Mouse (Mus musculus): ENCODE data around the gene Hpcal1. TPM values are rescaled to one million over a fixed set of nuclear protein-coding genes. Genes with fewer than 3 reads are reported as not detected.

Hpcal1 gene
- polyA plus RNA-seq, 1 experiment: 65.5 TPM

DNA sequence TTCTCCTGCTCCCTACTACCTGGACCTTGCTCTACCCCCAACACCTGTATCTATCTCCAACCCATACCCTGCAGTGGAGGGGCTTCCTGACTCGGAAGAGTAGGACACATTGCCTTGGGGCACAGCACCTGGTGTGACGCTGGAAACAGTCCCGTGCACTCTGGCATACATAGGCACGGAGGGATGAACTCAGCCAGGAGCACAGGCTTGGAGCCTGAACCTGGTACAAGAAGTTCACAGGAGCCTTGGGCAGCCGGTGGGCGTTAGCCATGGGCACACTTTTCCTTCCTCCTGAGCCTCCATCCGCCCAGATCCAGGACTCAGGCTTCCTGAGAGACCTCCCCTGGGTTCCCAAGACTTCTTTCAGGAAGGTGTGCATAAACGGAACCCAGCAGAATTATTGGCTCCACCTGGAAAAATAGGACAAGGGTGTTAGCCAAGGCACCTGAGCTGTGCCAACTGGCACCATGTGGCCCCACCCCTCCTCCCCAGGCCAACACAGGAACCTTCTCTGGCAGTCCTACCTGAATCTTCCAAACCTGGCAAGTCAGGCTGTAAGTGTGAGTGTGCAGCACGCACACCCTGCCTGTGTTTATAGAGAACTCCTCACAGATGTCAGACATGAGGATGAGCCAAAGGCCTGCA lies 26.5 kb upstream of the Hpcal1 start:
- Histone ChIP-seq H3K9ac (ENCODE audit: low read depth, poor library complexity, severe bottlenecking) (no peak overlapping the region), H3K27me3 (ENCODE audit: control insufficient read depth, insufficient read depth, low read length, poor library complexity, severe bottlenecking) (no peaks in the 10 kb centered on the region), H3K9me3 (replicated peaks; ENCODE audit: control insufficient read depth, insufficient read depth, low read length, poor library complexity, severe bottlenecking) (no peaks in the 10 kb centered on the region), H3K4me1 (ENCODE audit: control insufficient read depth, insufficient read depth, low read length) (no peaks in the 10 kb centered on the region), H3K27ac (ENCODE audit: insufficient read depth, low read length) (no peak overlapping the region), H3K36me3 (ENCODE audit: control insufficient read depth, insufficient read depth, low read length, poor library complexity, severe bottlenecking) (no peaks in the 10 kb centered on the region), H3K4me3 (ENCODE audit: low read depth, low read length) (no peak overlapping the region)
- no peak for TF ChIP-seq CTCF (IDR thresholded peaks at IDR 0.05; ENCODE audit: low read depth, low read length)
- no peak for TF ChIP-seq POLR2A (IDR thresholded peaks at IDR 0.05; ENCODE audit: insufficient read depth, low read length)
- TF ChIP-seq EP300 (IDR thresholded peaks at IDR 0.05; ENCODE audit: insufficient read depth, low read depth, low read length): no peak

DNA sequence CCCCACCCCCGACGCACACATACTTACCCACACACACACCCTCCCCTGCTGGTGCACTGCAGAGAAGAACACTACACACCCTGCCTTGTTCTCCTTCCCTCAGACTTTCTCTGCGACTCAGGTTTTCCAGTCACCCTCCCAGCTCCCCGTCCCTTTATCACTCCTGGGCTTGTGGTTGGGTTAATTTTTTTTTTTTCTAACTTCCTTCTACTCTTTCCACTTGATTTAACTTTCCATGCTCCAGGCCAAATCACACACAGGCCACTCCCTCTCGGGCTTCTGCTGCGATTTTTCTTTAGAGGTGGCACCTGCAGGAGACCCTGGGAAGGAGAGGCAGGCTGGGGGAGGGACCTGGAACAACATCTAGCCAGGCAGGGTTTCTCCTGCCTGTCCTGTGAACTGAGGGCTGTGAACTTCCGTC lies 24.7 kb upstream of the Hpcal1 start:
- Histone ChIP-seq H3K4me1 (ENCODE audit: control insufficient read depth, insufficient read depth, low read length) (no peaks in the 10 kb centered on the region), H3K27ac (ENCODE audit: insufficient read depth, low read length) (no peak overlapping the region), H3K4me3 (ENCODE audit: low read depth, low read length) (no peak overlapping the region), H3K9me3 (replicated peaks; ENCODE audit: control insufficient read depth, insufficient read depth, low read length, poor library complexity, severe bottlenecking) (no peaks in the 10 kb centered on the region), H3K9ac (ENCODE audit: low read depth, poor library complexity, severe bottlenecking) (no peak overlapping the region), H3K36me3 (ENCODE audit: control insufficient read depth, insufficient read depth, low read length, poor library complexity, severe bottlenecking) (no peaks in the 10 kb centered on the region), H3K27me3 (ENCODE audit: control insufficient read depth, insufficient read depth, low read length, poor library complexity, severe bottlenecking) (no peaks in the 10 kb centered on the region)
- TF ChIP-seq CTCF (IDR thresholded peaks at IDR 0.05; ENCODE audit: low read depth, low read length) (no peak), EP300 (IDR thresholded peaks at IDR 0.05; ENCODE audit: insufficient read depth, low read depth, low read length) (no peak), POLR2A (IDR thresholded peaks at IDR 0.05; ENCODE audit: insufficient read depth, low read length) (no peak)

DNA sequence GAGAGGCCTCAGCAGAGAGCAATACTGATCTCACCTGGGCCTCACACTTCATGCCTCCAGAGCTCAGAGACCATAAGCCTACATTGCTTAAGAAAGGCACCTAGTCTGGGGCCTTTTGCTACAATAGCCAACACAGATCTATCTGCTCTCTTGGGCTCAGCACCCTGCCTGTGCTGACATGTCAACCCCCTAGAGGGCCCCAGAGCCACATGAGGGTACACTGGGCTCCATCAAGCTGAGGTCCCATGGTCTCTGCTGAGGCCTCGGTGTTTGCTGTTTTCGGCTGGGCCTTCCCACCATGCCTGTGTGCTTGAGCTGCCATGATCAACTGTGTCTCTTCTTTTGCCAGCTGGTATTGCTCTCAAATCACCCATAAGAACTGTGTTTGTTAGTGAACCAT lies 24.0 kb upstream of the Hpcal1 start:
- Histone ChIP-seq H3K9ac (ENCODE audit: low read depth, poor library complexity, severe bottlenecking) (no peak overlapping the region), H3K27ac (ENCODE audit: insufficient read depth, low read length) (no peak overlapping the region), H3K9me3 (replicated peaks; ENCODE audit: control insufficient read depth, insufficient read depth, low read length, poor library complexity, severe bottlenecking) (no peaks in the 10 kb centered on the region), H3K4me3 (ENCODE audit: low read depth, low read length) (no peak overlapping the region), H3K4me1 (ENCODE audit: control insufficient read depth, insufficient read depth, low read length) (no peaks in the 10 kb centered on the region), H3K36me3 (ENCODE audit: control insufficient read depth, insufficient read depth, low read length, poor library complexity, severe bottlenecking) (no peaks in the 10 kb centered on the region), H3K27me3 (ENCODE audit: control insufficient read depth, insufficient read depth, low read length, poor library complexity, severe bottlenecking) (no peaks in the 10 kb centered on the region)
- TF ChIP-seq CTCF (IDR thresholded peaks at IDR 0.05; ENCODE audit: low read depth, low read length) (peak; percentile 49), EP300 (IDR thresholded peaks at IDR 0.05; ENCODE audit: insufficient read depth, low read depth, low read length) (no peak)

DNA sequence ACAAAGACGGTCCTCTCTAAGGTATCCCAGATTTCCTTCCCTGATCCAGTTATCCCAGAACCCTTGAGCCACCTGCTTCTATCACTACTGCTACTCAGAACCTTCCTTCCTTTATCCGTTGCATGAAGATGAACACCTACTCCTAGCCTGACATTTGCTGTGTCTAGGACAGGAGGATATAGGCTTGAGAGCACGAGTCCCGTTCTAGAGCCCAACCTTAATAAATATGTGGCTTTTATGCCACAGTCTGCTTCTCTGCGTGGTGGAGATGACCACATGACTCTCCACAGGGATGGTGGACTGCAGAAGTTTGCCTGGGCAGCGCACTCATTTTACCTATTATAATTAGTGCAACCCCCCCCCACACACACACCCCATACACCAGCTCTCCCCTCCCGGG lies 16.9 kb upstream of the Hpcal1 start:
- H3K4me1 ChIP-seq (ENCODE audit: control insufficient read depth, insufficient read depth, low read length): peaks cover 2% of the 10 kb centered on the region
- no peaks in the 10 kb centered on the region for H3K27me3 ChIP-seq (ENCODE audit: control insufficient read depth, insufficient read depth, low read length, poor library complexity, severe bottlenecking)
- TF ChIP-seq POLR2A (IDR thresholded peaks at IDR 0.05; ENCODE audit: insufficient read depth, low read length) (no peak), CTCF (IDR thresholded peaks at IDR 0.05; ENCODE audit: low read depth, low read length) (no peak), EP300 (IDR thresholded peaks at IDR 0.05; ENCODE audit: insufficient read depth, low read depth, low read length) (no peak)
- H3K36me3 ChIP-seq (ENCODE audit: control insufficient read depth, insufficient read depth, low read length, poor library complexity, severe bottlenecking): no peaks in the 10 kb centered on the region
- H3K9ac ChIP-seq (ENCODE audit: low read depth, poor library complexity, severe bottlenecking): no peak overlapping the region
- no peak overlapping the region for H3K4me3 ChIP-seq (ENCODE audit: low read depth, low read length)
- H3K27ac ChIP-seq (ENCODE audit: insufficient read depth, low read length): no peak overlapping the region
- no peaks in the 10 kb centered on the region for H3K9me3 ChIP-seq (replicated peaks; ENCODE audit: control insufficient read depth, insufficient read depth, low read length, poor library complexity, severe bottlenecking)

DNA sequence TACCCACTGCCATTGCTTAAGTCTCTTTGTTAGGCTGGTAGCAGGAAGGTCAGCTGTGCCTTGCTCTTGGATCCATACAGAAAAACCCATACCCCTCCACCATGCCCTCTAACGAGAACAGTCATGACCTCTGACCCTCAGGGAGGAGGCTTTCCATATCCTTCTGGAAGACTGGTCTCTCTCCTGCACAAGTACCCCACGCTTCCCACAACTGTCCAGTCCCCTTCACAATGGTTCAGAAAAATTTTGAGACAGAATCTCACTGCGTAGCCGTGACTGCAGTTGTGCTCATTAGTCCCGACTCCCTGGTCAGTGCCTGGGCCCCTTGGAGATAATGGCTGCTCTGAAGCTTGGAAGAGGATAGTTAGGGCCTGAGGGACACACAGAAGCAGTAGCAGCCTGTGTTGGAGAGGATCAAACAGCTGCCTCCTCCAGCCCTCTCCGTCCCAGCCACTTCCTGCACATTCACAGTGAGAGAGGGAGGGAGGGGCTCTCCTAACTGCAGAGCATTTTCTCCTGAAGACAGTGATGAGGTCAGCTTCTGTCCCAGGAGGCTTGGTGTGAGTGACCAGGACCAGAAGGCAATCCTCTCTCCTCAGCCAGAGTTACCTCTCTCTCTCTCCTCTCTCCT lies 16.4 kb upstream of the Hpcal1 start:
- no peaks in the 10 kb centered on the region for H3K36me3 ChIP-seq (ENCODE audit: control insufficient read depth, insufficient read depth, low read length, poor library complexity, severe bottlenecking)
- H3K9ac ChIP-seq (ENCODE audit: low read depth, poor library complexity, severe bottlenecking): no peak overlapping the region
- H3K27ac ChIP-seq (ENCODE audit: insufficient read depth, low read length): no peak overlapping the region

DNA sequence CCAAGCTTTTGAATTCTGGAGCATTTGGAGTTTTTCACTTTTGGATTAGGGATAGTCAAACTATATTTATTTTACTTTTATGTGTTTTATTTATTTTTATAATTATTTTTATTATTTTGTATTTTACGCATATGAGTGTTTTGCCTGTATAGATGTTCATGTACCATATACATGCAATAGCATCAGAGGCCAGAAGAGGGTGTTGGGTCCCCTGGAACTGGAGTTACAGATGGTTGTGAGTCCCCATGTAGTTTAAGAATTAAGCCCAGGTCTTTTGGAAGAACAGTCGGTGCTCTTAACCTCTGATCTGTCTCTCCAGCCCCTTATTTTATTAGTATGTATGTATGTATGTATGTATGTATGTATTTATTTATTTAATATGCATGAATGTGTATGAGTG lies 12.9 kb upstream of the Hpcal1 start:
- Histone ChIP-seq H3K36me3 (ENCODE audit: control insufficient read depth, insufficient read depth, low read length, poor library complexity, severe bottlenecking) (no peaks in the 10 kb centered on the region), H3K9ac (ENCODE audit: low read depth, poor library complexity, severe bottlenecking) (no peak overlapping the region), H3K9me3 (replicated peaks; ENCODE audit: control insufficient read depth, insufficient read depth, low read length, poor library complexity, severe bottlenecking) (no peaks in the 10 kb centered on the region), H3K4me3 (ENCODE audit: low read depth, low read length) (no peak overlapping the region), H3K27ac (ENCODE audit: insufficient read depth, low read length) (no peak overlapping the region), H3K27me3 (ENCODE audit: control insufficient read depth, insufficient read depth, low read length, poor library complexity, severe bottlenecking) (no peaks in the 10 kb centered on the region), H3K4me1 (ENCODE audit: control insufficient read depth, insufficient read depth, low read length) (peaks cover 2% of the 10 kb centered on the region)
- TF ChIP-seq POLR2A (IDR thresholded peaks at IDR 0.05; ENCODE audit: insufficient read depth, low read length) (no peak), EP300 (IDR thresholded peaks at IDR 0.05; ENCODE audit: insufficient read depth, low read depth, low read length) (no peak), CTCF (IDR thresholded peaks at IDR 0.05; ENCODE audit: low read depth, low read length) (no peak)

More for the DNA sequence above, 16.4 kb upstream of the Hpcal1 start:
- Histone ChIP-seq H3K9me3 (replicated peaks; ENCODE audit: control insufficient read depth, insufficient read depth, low read length, poor library complexity, severe bottlenecking) (no peaks in the 10 kb centered on the region), H3K27me3 (ENCODE audit: control insufficient read depth, insufficient read depth, low read length, poor library complexity, severe bottlenecking) (no peaks in the 10 kb centered on the region), H3K4me1 (ENCODE audit: control insufficient read depth, insufficient read depth, low read length) (peaks cover 2% of the 10 kb centered on the region), H3K4me3 (ENCODE audit: low read depth, low read length) (no peak overlapping the region)
- TF ChIP-seq CTCF (IDR thresholded peaks at IDR 0.05; ENCODE audit: low read depth, low read length) (no peak), POLR2A (IDR thresholded peaks at IDR 0.05; ENCODE audit: insufficient read depth, low read length) (no peak), EP300 (IDR thresholded peaks at IDR 0.05; ENCODE audit: insufficient read depth, low read depth, low read length) (no peak)
